Mouse (Mus musculus) lung, postnatal 0 days (tissue): ENCODE data around the gene Hmgxb4. TPM values are rescaled to one million over a fixed set of nuclear protein-coding genes. Genes with fewer than 3 reads are reported as not detected.

ENCODE experiments used
- ATAC-seq: fragments of 200-750 bp; cut with Nextera tagmentation; 2 replicates; pipeline ENCODE4 v1.8.0; 2017; ENCODE audit warnings: moderate library complexity
- DNase-seq: peaks from one replicate; pipeline ENCODE4 v3.0.0-alpha.2; 2016; ENCODE audit warnings: low spot score
- H3K27ac ChIP-seq: fragments of 300-500 bp; sonication (generic); 2 replicates; pipeline ENCODE4 v1.5.1; 2014; ENCODE audit warnings: antibody characterized with exemption, mild to moderate bottlenecking, low read length, mixed read lengths
- H3K27me3 ChIP-seq: fragments of 300-500 bp; sonication (generic); replicated peaks from 2 replicates; pipeline ENCODE4 v1.6.1; 2014; ENCODE audit warnings: low read length, mixed read lengths; ENCODE audit not compliant: insufficient read depth
- H3K36me3 ChIP-seq: fragments of 300-500 bp; sonication (generic); 2 replicates; pipeline ENCODE4 v1.6.1; 2014; ENCODE audit warnings: low read length, mixed read lengths; ENCODE audit not compliant: insufficient read depth
- H3K4me1 ChIP-seq: fragments of 300-500 bp; sonication (generic); 2 replicates; pipeline ENCODE4 v1.6.1; 2014; ENCODE audit warnings: antibody characterized with exemption, low read depth, low read length, mixed read lengths; ENCODE audit not compliant: insufficient read depth
- H3K4me2 ChIP-seq: fragments of 300-500 bp; sonication (generic); replicated peaks from 2 replicates; pipeline ENCODE4 v1.6.1; 2014; ENCODE audit warnings: low read depth, mild to moderate bottlenecking, low read length, moderate library complexity, mixed read lengths
- H3K4me3 ChIP-seq: fragments of 300-500 bp; sonication (generic); 2 replicates; pipeline ENCODE4 v1.5.1; 2014; ENCODE audit warnings: low read depth, low read length
- H3K9ac ChIP-seq: fragments of 300-500 bp; sonication (generic); replicated peaks from 2 replicates; pipeline ENCODE4 v1.6.1; 2014; ENCODE audit warnings: low read depth, mild to moderate bottlenecking
- H3K9me3 ChIP-seq: fragments of 300-500 bp; sonication (generic); 2 replicates; pipeline ENCODE4 v1.6.1; 2016; ENCODE audit warnings: low read length, mixed read lengths
- CTCF ChIP-seq: IDR thresholded peaks from 2 replicates; pipeline ENCODE4 v1.5.1; 2016; ENCODE audit warnings: antibody characterized with exemption, mild to moderate bottlenecking
- EP300 ChIP-seq: IDR thresholded peaks from 2 replicates; pipeline ENCODE4 v1.6.1; 2016; ENCODE audit warnings: antibody characterized with exemption, mild to moderate bottlenecking, control low read depth
- WGBS: fragments of 180-500 bp; shearing (Covaris S2); extraction: QIAGEN DNeasy Blood & Tissue Kit; methylation state at CpG from one replicate; pipeline ENCODE4 v1.1.7; 2014; 5-methylcytosine and 5-hydroxymethylcytosine counted together
- polyA plus RNA-seq: library from polyadenylated mRNA; unstranded; fragments of >200 nt; fragmentation: Nextera tagmentation; extraction: Ambion mirVana; gene quantifications from 2 replicates; pipeline ENCODE4 v1.2.1, GENCODE M21; 2015

Hmgxb4 gene
- polyA plus RNA-seq, 1 experiment from 2014 or later = 21.2 TPM

DNA sequence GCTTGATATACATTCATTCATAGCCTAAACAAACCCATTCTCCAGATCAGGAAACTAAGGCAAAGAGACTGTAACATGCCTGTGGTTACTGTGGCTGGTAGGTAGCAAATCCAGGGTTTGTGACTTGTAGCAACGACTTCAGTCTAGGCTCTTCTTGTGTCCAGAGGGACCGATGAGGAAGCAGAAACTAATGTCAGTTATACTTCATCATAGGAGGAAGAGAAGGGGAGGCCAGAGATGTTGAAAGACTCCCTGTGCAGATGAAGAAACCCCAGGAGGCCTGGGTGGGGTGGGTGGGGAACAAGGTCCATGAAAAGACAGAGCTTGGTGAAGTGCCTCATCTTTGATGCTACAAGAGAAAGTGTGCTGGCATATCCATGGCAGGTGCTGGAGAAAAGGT is 62.5 kb downstream of the Hmgxb4 start:
- ATAC-seq = no peak
- DNase-seq = no peak
- Histone ChIP-seq H3K27ac (no peak overlapping the region), H3K9me3 (no peaks in the 10 kb centered on the region), H3K4me3 (no peak overlapping the region), H3K4me2 (no peak overlapping the region), H3K27me3 (no peaks in the 10 kb centered on the region), H3K36me3 (0 out of 2 replicates have a peak, but pooled peaks cover 8% of the 10 kb centered on the region), H3K9ac (no peak overlapping the region), H3K4me1 (no peaks in the 10 kb centered on the region)
- 89% methylated on average over 2 of the region's 2 CpGs for WGBS
- TF ChIP-seq CTCF (no peak), EP300 (no peak)

DNA sequence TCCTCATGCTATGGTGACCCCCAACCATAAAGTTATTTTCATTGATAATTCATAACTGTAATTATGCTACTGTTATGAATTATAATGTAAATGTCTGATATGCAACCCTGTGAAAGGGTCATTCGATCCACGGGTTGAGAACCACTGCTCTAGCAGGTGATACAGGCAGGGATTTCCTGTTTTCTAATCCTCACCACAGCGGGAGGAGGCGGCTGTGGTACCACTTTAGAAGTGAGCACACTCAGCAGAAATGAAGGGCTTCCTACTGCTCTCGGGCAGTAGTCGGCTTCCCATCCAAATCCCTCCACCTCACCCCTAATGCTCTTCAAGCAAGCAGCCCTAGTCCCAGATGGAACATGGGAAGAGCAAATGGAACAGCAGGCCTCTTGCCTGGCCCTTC is 66.9 kb downstream of the Hmgxb4 start:
- Histone ChIP-seq H3K27ac (no peak overlapping the region), H3K9ac (no peak overlapping the region), H3K27me3 (no peaks in the 10 kb centered on the region), H3K9me3 (no peaks in the 10 kb centered on the region), H3K36me3 (peaks cover 20% of the 10 kb centered on the region), H3K4me1 (no peaks in the 10 kb centered on the region), H3K4me3 (no peak overlapping the region), H3K4me2 (no peak overlapping the region)
- TF ChIP-seq CTCF (no peak), EP300 (no peak)
- ATAC-seq = no peak
- 71% methylated on average over 6 of the region's 6 CpGs for WGBS
- no peak for DNase-seq

GRCm38 (mm10) chr8:75060815-75061214 is 67.7 kb downstream of the Hmgxb4 start:
- DNase-seq (no peak), ATAC-seq (no peak)
- Histone ChIP-seq H3K27ac (no peak overlapping the region), H3K4me2 (no peak overlapping the region), H3K9ac (no peak overlapping the region), H3K4me1 (no peaks in the 10 kb centered on the region), H3K27me3 (no peaks in the 10 kb centered on the region), H3K4me3 (no peak overlapping the region), H3K9me3 (no peaks in the 10 kb centered on the region), H3K36me3 (peaks cover 24% of the 10 kb centered on the region)
- TF ChIP-seq EP300 (no peak), CTCF (no peak)
- WGBS = 66% methylated on average over 2 of the region's 2 CpGs

DNA sequence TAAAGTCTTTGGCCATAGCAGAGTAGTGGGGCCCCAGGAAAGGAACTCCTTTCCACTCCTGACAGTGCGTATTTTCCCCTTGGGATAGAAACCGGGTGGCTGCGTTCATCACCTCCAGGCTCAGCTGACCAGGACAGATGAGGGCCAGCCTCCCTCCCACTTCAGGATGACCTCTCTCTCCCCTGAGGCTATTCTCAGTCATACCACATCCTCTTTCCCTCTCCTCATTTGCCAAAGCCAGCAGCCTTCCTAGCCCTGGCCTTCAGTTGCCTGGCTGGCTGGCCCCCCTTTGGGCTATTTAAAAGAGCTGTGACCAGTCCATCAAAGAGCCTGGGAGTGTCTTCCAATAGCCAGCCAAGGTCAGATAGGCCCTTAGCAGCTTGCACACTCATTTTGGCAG is 70.1 kb downstream of the Hmgxb4 start:
- H3K9me3 ChIP-seq = no peaks in the 10 kb centered on the region
- H3K4me2 ChIP-seq = no peak overlapping the region
- no peak overlapping the region for H3K4me3 ChIP-seq
- H3K36me3 ChIP-seq = peaks cover 23% of the 10 kb centered on the region
- H3K4me1 ChIP-seq = no peaks in the 10 kb centered on the region
- H3K27me3 ChIP-seq = no peaks in the 10 kb centered on the region
- ATAC-seq = no peak
- TF ChIP-seq CTCF (no peak), EP300 (no peak)
- H3K9ac ChIP-seq = no peak overlapping the region
- 84% methylated on average over 3 of the region's 3 CpGs for WGBS
- DNase-seq = no peak
- H3K27ac ChIP-seq = no peak overlapping the region

- peaks cover 16% of the 10 kb centered on the region for H3K36me3 ChIP-seq
- H3K9ac ChIP-seq = no peak overlapping the region
- H3K4me1 ChIP-seq = no peaks in the 10 kb centered on the region
- TF ChIP-seq CTCF (no peak), EP300 (no peak)
- 88% methylated on average over 3 of the region's 3 CpGs for WGBS
- DNase-seq (no peak), ATAC-seq (no peak)
- no peak overlapping the region for H3K27ac ChIP-seq
- no peak overlapping the region for H3K4me2 ChIP-seq
- H3K4me3 ChIP-seq = no peak overlapping the region
- no peaks in the 10 kb centered on the region for H3K27me3 ChIP-seq
- H3K9me3 ChIP-seq = no peaks in the 10 kb centered on the region
These were observed 71.6 kb downstream of the Hmgxb4 start for GRCm38 (mm10) chr8:75064790-75065189.

DNA sequence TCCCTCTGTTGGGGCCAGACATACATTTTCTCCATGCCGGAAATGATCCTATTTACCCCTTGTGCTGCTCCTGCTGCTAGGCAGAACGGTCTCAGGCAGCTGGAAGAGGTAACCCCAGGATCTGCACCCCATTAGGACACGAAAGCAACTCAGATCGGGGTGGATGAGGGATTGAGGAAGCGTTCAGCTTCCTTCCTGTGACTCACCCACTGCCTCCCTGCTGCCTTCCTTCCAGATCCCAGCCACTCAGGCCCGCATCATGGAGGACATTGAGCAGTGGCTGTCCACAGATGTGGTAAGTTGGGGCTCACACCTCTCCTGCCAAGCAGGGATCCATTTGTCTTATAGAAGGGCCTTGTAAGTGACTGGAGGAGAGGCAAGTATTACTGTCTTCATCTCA is 74.1 kb downstream of the Hmgxb4 start:
- 58% methylated on average over 6 of the region's 6 CpGs for WGBS
- H3K27me3 ChIP-seq = no peaks in the 10 kb centered on the region
- no peak overlapping the region for H3K9ac ChIP-seq
- no peak overlapping the region for H3K4me3 ChIP-seq
- no peak for TF ChIP-seq EP300
- H3K36me3 ChIP-seq = peaks cover 13% of the 10 kb centered on the region; the same call in 1 of the 2 replicates
- H3K27ac ChIP-seq = no peak overlapping the region
- H3K4me2 ChIP-seq = no peak overlapping the region
- ATAC-seq (no peak), DNase-seq (no peak)
- no peaks in the 10 kb centered on the region for H3K4me1 ChIP-seq
- H3K9me3 ChIP-seq = no peaks in the 10 kb centered on the region

DNA sequence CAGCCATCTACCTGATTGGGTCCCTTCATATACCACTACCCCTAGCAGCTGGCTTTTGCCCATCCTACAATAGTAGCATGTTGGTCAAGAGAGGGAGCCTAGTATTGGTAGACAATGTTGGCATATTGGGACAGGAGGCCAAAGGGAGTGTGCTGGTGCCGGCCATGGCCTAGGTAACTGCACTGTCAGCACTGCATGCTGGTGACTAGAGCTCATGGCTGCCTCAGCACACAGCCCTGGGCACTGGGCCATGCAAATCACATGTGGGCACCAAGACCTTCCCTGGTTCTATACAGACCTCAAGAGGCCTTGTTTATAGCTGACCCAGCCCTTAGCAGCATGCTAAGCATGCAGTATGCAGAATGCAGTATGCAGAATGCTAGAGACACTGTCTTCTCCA is 77.1 kb downstream of the Hmgxb4 start:
- H3K4me1 ChIP-seq = no peaks in the 10 kb centered on the region
- H3K27me3 ChIP-seq = no peaks in the 10 kb centered on the region
- no peaks in the 10 kb centered on the region for H3K9me3 ChIP-seq
- H3K36me3 ChIP-seq = 0 out of 2 replicates have a peak, but pooled peaks cover 1% of the 10 kb centered on the region
- ATAC-seq (no peak), DNase-seq (no peak)
- H3K9ac ChIP-seq = no peak overlapping the region
- H3K27ac ChIP-seq = no peak overlapping the region
- no peak overlapping the region for H3K4me3 ChIP-seq
- no peak overlapping the region for H3K4me2 ChIP-seq
- WGBS = 74% methylated on average over 1 of the region's 1 CpGs
- TF ChIP-seq CTCF = no peak
- no peak for TF ChIP-seq EP300
